Mouse (Mus musculus): ENCODE measurements around the gene Efl1.

DNA sequence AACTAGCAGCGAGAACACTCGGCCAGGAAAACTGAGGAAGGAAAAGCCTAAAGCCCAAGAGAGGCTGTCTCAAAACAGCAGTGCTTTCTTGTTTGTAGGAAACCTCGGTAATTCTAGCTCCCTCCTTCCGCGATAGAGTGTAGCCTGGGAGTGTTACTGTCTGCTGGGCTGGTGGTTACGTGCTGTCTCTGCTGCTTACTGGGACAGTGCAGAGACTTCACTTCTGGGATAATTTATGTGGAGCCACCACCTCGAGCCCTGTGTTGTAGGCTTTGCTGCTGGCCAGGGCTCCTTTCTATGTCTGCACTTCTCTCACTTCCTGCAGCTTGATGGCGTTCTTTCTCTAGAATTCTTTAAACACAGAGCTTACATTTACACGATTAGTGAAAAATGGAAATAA is 124.7 kb downstream of the Efl1 start:
- TF ChIP-seq EP300 (IDR thresholded peaks at IDR 0.05; ENCODE audit: insufficient read depth, low read depth, low read length) (no peak), CTCF (IDR thresholded peaks at IDR 0.05; ENCODE audit: low read depth, low read length) (no peak)

Data from ES-Bruce4 (cell line).